Mouse (Mus musculus) midbrain, embryonic 11.5 days (tissue): ENCODE results near the gene Srrt. TPM values are rescaled to one million over a fixed set of nuclear protein-coding genes. Genes with fewer than 3 reads are reported as not detected.

Source experiments
- ATAC-seq: fragments of 200-750 bp; cut with Nextera tagmentation; 2 replicates; pipeline ENCODE4 v1.8.0; 2017; ENCODE audit warnings: moderate TSS enrichment, moderate library complexity; ENCODE audit not compliant: low FRiP score
- DNase-seq: peaks from one replicate; pipeline ENCODE4 v3.0.0; 2015; ENCODE audit warnings: low spot score; ENCODE audit errors: missing footprints
- H3K27ac ChIP-seq: fragments of 300-500 bp; sonication (generic); 2 replicates; pipeline ENCODE4 v1.5.1; 2014; ENCODE audit warnings: low read depth, low read length
- H3K27me3 ChIP-seq: fragments of 300-500 bp; sonication (generic); 2 replicates; pipeline ENCODE4 v1.6.1; 2014; ENCODE audit warnings: mild to moderate bottlenecking, low read length, moderate library complexity, mixed read lengths; ENCODE audit not compliant: control insufficient read depth, insufficient read depth
- H3K36me3 ChIP-seq: fragments of 300-500 bp; sonication (generic); 2 replicates; pipeline ENCODE4 v1.6.1; 2014; ENCODE audit warnings: mild to moderate bottlenecking, low read length, moderate library complexity, mixed read lengths; ENCODE audit not compliant: control insufficient read depth, insufficient read depth
- H3K4me1 ChIP-seq: fragments of 300-500 bp; sonication (generic); 2 replicates; pipeline ENCODE4 v1.6.1; 2014; ENCODE audit warnings: low read length; ENCODE audit not compliant: control insufficient read depth, insufficient read depth
- H3K4me2 ChIP-seq: fragments of 300-500 bp; sonication (generic); 2 replicates; pipeline ENCODE4 v1.6.1; 2014; ENCODE audit warnings: mild to moderate bottlenecking, moderate library complexity
- H3K4me3 ChIP-seq: fragments of 300-500 bp; sonication (generic); 2 replicates; pipeline ENCODE4 v1.5.1; 2014; ENCODE audit warnings: low read depth, low read length
- H3K9ac ChIP-seq: fragments of 300-500 bp; sonication (generic); 2 replicates; pipeline ENCODE4 v1.6.1; 2014; ENCODE audit warnings: low read length
- H3K9me3 ChIP-seq: fragments of 300-500 bp; sonication (generic); 2 replicates; pipeline ENCODE4 v1.6.1; 2016; ENCODE audit warnings: low read length; ENCODE audit not compliant: control insufficient read depth
- WGBS: fragments of 180-500 bp; shearing (Covaris S2); extraction: QIAGEN DNeasy Blood & Tissue Kit; methylation state at CpG from one replicate; pipeline ENCODE4 v1.1.7; 2014; 5-methylcytosine and 5-hydroxymethylcytosine counted together
- polyA plus RNA-seq: library from polyadenylated mRNA; unstranded; fragments of >200 nt; fragmentation: Nextera tagmentation; extraction: Ambion mirVana; gene quantifications from 2 replicates; pipeline ENCODE4 v1.2.1, GENCODE M21; 2014

Srrt gene
- polyA plus RNA-seq, 1 experiment from 2014 or later: 154 TPM

DNA sequence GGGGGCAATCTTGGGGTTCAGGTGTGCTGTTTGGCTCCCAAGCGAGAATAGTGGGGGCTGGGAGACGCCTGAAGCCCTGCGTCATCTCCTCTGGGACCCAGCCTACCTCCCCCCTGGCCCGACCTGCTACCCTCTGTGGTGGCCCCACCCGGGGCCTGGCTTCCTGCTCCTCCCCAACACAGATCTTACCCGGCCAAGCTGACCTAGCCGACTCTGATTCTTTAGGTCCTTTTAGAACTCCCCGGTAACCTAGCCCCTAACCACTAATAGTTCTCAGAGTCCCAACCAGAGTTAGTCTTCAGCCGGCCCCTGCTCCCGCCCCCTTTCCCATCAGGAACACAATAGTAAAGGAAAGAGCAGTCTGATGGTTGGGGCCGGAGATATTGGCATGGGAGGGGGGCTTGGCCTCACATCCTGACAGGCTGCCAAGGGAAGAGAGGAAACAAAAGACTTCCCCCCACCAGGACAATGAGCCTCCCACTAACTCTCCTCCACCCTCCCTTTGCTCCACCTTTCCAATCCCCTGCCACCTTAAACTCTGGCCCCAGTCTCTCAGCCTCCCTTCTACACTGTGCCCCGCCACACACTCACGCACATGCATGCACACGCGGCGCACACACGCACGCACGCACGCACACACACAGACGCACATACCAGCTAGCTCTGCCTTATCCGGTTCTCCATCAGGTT, 32.0 kb upstream of the Srrt start:
- Histone ChIP-seq H3K4me1 (peaks cover 13% of the 10 kb centered on the region), H3K27ac (peak overlapping the region; percentile 68; the same call in 1 of the 2 replicates), H3K27me3 (no peaks in the 10 kb centered on the region), H3K4me2 (peak overlapping the region; percentile 81), H3K36me3 (no peaks in the 10 kb centered on the region), H3K4me3 (peak overlapping the region; percentile 39), H3K9ac (peak overlapping the region; percentile 74), H3K9me3 (no peaks in the 10 kb centered on the region)
- peak; percentile 49 for ATAC-seq
- 7% methylated on average over 22 of the region's 22 CpGs for WGBS
- DNase-seq: peak; percentile 90

DNA sequence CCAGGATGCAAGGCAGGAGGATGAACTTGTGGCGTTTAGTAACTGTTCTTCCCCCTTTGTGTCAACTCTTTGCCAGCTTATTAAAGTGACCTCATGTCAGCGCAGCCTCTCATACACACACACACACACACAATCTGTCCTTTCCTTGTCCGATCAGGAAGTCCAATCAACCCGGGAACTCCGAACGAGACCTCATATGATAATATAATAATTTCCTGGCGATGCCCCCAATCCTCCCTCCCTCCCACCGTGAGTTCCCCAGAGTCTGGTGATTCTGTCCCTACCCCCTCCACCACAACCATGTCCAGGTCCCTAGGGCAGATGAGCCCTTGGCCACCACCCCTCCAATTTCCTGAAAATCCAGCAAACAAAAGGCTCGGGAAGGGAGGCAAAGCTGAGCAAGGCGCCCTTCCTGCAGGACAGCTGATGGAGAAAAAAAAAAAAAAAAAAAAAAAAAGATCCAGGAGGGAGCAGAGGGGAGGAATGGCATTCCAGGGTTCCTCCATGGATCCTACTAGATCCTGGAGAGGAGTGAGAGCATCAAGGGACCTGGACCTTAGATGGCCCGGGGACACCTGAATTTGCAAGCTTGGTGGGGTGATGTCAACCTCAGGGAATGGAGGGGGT, 31.3 kb upstream of the Srrt start:
- Histone ChIP-seq H3K27ac (peak overlapping the region; percentile 68), H3K9me3 (no peaks in the 10 kb centered on the region), H3K4me3 (peak overlapping the region; percentile 39), H3K9ac (peak overlapping the region; percentile 74), H3K27me3 (no peaks in the 10 kb centered on the region), H3K4me1 (peaks cover 13% of the 10 kb centered on the region), H3K4me2 (peak overlapping the region; percentile 81), H3K36me3 (no peaks in the 10 kb centered on the region)
- WGBS: 1% methylated on average over 11 of the region's 11 CpGs
- peak; percentile 49 for ATAC-seq
- DNase-seq: peak; percentile 93

DNA sequence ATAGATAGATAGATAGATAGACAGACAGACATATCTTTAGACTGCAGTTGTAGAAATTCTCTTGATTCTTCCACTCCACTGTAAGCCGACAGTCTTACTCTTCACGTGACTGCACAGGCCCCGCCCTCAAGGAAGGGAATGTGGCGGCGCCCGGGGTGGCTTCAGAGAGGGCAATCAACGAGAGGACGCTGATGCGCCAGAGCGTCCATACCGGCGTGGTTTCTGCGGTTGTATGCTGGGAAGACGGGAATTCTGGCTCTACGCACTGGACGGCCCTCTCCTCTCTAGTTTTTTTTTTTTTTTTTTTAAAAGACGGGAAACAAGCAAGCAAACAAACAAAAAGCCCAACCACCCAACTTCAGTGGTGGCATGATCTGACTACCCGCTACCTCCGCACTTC, 30.8 kb upstream of the Srrt start:
- ATAC-seq: peak; percentile 76

DNA sequence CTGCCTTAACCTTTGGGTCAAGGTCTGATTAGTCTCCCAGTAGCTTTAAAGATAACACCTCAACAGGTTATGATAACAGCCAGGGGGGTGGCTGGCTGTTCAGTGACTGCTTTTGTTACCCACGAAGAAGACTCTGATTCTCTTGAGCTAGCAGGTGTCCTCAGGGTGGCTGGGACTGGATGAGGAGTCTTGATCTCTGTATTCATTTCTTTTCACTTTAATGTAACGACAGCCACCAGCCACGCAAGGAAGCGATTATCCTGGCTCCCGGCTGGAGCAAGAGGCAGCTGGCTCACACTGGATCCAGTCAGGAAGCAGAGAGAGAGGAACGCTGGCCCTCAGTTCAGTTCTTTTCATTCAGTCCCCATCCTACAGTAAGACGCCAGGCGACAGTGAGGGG, 29.7 kb upstream of the Srrt start:
- ATAC-seq (no peak), DNase-seq (no peak)
- Histone ChIP-seq H3K27ac (no peak overlapping the region), H3K4me3 (no peak overlapping the region), H3K4me2 (no peak overlapping the region), H3K9ac (no peak overlapping the region), H3K36me3 (no peaks in the 10 kb centered on the region), H3K4me1 (peaks cover 17% of the 10 kb centered on the region), H3K9me3 (no peaks in the 10 kb centered on the region), H3K27me3 (no peaks in the 10 kb centered on the region)
- 51% methylated on average over 8 of the region's 8 CpGs for WGBS

More for the DNA sequence above, 30.8 kb upstream of the Srrt start:
- H3K36me3 ChIP-seq: no peaks in the 10 kb centered on the region
- H3K27ac ChIP-seq: peak overlapping the region; percentile 68
- H3K4me3 ChIP-seq: peak overlapping the region; percentile 39
- H3K27me3 ChIP-seq: no peaks in the 10 kb centered on the region
- H3K9me3 ChIP-seq: no peaks in the 10 kb centered on the region
- H3K9ac ChIP-seq: peak overlapping the region; percentile 74
- H3K4me1 ChIP-seq: peaks cover 13% of the 10 kb centered on the region
- under 1% methylated on average over 18 of the region's 19 CpGs for WGBS
- H3K4me2 ChIP-seq: peak overlapping the region; percentile 81
- peak; percentile 96 for DNase-seq

DNA sequence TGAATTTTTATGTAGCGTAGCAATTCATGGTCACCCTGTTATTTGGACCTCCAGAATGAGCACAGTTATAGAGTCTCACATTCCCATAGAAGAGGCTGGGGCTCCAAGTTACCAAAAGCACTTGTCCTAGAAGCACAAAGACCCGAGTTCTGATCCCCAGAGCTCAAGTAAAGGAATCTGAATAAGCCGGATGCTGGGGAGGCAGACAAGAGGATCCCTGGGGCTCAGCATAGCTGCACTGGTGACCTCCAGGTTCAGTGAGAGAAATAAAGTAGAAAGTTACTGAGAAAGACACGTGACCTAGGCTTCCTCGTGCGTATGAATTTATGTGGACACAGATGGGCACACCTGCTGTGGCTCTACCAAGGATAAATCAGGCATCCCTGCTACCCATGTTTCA, 27.6 kb upstream of the Srrt start:
- Histone ChIP-seq H3K27me3 (no peaks in the 10 kb centered on the region), H3K36me3 (no peaks in the 10 kb centered on the region), H3K27ac (no peak overlapping the region), H3K4me3 (no peak overlapping the region), H3K9ac (no peak overlapping the region), H3K4me1 (peaks cover 17% of the 10 kb centered on the region), H3K9me3 (no peaks in the 10 kb centered on the region), H3K4me2 (no peak overlapping the region)
- ATAC-seq: no peak
- 60% methylated on average over 6 of the region's 6 CpGs for WGBS
- no peak for DNase-seq

DNA sequence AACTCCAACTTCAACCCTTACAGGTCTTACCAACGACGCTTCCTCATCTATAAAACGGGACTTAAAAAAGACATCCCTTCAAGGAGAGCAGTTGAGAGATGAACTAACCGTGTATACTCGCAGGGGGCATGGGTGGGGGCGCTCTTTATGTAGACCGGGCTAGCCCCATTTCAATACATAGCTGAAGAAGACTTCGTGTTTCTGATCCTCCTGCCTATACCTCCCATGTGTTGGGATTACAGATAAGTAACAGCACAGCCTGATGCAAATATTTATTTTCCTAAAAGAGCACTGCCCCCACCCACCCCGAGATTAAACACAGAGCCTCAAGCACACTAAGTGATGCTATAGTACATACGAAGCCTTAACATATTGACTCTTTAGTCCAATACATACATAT, 26.8 kb upstream of the Srrt start:
- Histone ChIP-seq H3K27ac (no peak overlapping the region), H3K4me2 (peak overlapping the region; percentile 97; the same call in 1 of the 2 replicates), H3K4me3 (no peak overlapping the region), H3K9ac (no peak overlapping the region), H3K4me1 (peaks cover 11% of the 10 kb centered on the region), H3K9me3 (no peaks in the 10 kb centered on the region), H3K27me3 (no peaks in the 10 kb centered on the region), H3K36me3 (no peaks in the 10 kb centered on the region)
- no peak for ATAC-seq
- WGBS: 64% methylated on average over 10 of the region's 10 CpGs
- no peak for DNase-seq

DNA sequence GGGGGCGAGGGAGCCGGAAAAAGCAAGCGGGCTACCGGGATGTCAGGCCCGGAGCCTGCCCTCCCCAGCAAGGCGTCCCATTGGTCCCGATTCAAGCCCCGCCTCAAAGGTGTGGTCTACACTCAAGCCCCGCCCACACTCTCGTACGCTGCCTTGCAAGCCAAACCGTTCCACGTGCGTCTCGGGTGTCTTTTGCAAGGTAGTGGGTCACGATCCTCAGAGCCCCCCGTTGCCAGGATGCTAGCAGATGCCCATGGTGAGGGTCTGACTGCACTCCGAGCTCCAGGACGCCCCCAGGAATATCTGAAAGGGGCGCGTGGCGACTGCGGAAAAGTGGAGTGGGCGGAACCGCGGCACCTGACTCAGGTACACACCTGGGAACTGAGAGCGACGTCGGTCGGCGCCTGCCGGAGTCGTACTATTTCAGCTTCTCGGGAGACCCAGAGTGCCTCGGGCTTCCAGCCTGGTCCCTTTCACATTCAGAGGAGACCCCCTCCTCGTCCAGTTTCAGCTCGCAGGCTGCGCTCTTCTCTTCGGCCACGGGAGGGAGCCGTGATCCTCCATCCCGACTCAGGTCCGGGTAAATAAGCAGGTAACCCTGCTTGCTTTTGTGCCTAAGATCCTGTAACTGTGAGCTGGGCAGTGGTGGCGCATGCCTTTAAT, 26.2 kb upstream of the Srrt start, which contains the start of gene Slc12a9:
TSS of gene Slc12a9 (minus strand) at position 86 of the 663 bp plus-strand sequence.
- Histone ChIP-seq H3K9ac (peak within 1 kb of the TSS; percentile 61), H3K36me3 (no peaks in the 10 kb centered on the region), H3K4me3 (peak within 1 kb of the TSS; percentile 48), H3K27ac (no peak within 1 kb of the TSS), H3K27me3 (no peaks in the 10 kb centered on the region), H3K4me1 (peaks cover 5% of the 10 kb centered on the region), H3K9me3 (no peaks in the 10 kb centered on the region), H3K4me2 (peak within 1 kb of the TSS; percentile 97)
- peak; percentile 93 for ATAC-seq
- under 1% methylated on average over 44 of the region's 44 CpGs for WGBS
- peak; percentile 99 for DNase-seq

DNA sequence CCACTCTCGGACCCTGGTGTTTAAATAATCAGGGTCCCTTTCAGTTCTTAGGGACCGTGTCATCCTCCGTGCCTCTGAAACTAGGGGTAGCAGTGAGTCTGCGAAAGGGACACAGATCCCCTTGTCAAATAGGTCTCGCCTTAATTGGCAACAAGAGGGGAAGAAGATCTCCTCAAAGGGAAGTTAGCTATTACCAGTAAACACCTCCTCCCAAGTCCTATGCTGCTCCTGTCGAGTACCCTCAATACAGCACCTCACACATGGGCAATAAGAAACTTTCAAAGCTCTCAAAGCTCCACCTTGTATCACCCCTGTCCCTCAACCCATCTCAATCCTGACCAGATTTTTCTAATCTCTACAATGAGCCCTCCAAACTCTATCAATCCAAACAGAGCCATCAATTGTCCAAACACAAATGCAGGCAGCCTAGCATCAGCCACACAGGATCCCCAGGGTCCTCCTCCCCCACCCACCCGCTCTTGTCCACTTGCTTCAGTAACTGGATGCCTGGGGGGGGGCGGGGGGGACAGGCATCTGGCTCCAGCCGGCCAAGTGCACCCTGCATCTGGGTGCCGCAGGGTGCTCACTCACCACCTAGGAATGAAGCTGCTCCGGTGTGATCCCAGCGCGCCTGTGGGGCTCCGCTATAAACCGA, 25.5 kb upstream of the Srrt start:
- peak overlapping the region; percentile 61 for H3K9ac ChIP-seq
- WGBS: 19% methylated on average over 15 of the region's 15 CpGs
- H3K4me3 ChIP-seq: peak overlapping the region; percentile 48
- H3K27ac ChIP-seq: no peak overlapping the region
- DNase-seq: peak; percentile 86
- H3K27me3 ChIP-seq: no peaks in the 10 kb centered on the region
- no peaks in the 10 kb centered on the region for H3K9me3 ChIP-seq
- peak overlapping the region; percentile 97 for H3K4me2 ChIP-seq
- peaks cover 4% of the 10 kb centered on the region for H3K4me1 ChIP-seq
- ATAC-seq: peak; percentile 68
- no peaks in the 10 kb centered on the region for H3K36me3 ChIP-seq
